Mouse (Mus musculus) left cerebral cortex, postnatal 4 days (tissue): ENCODE measurements at regions not wholly inside any gene's neighbourhood (a gene's known extent, or its start where the extent isn't known, plus 50 kb on each side); places are given as distances from the start of the nearest gene placed in this dataset.

Source experiments
- DNase-seq: peaks from one replicate; pipeline ENCODE4 v3.0.0-alpha.2; 2022
- intact Hi-C: fragments of 180-260 bp; cut with DNase I; formaldehyde crosslinking; loops from one replicate; pipeline ENCODE4 v1.15.1; 2025

DNA sequence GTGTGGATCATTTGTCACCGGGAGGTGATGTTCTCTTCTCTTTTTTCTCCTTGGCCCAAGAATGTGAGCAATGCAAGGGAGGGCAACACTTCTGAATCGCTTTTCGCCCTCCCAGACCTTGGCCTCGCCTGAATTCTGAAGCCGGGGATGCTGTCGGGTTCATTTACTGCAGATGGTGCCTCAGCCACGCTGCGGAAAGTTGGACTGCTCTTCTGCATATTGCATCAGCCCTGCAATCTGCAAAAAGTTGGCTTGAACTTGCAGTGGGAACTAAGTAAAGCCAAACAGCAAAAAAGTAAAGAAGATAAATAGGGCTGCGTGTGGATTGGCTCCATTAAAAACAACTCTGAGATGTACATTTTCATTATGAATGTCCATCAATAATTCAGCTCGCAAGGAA, 55.9 kb upstream of the Dok5 start:
- DNase-seq = no peak
- intact Hi-C loops = no loop called here

GRCm38 (mm10) chr2:170673683-170674082, 57.9 kb upstream of the Dok5 start:
- intact Hi-C loops = no loop called here
- DNase-seq = no peak

DNA sequence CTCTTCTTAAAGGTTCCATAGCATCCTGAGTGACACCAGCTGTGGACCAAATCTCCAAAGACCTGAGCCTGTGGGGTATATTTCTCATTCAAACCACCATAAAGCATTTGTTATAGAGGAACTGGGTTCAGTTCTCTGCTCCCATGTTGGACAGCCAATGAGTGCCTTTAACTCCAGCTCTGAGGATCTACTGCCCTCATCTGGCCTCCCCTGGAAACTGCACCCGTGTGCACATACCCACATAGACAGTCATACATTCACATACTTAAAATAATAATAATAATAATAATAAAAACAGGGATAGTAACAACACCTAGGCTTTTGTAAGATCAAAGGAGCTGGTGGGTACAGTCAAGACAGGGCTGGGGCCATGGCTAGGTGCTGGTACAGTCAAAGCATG, 58.8 kb upstream of the Dok5 start:
- DNase-seq = no peak
- intact Hi-C loops = no loop called here

- intact Hi-C loops = no loop called here
- DNase-seq = no peak
Measured at GRCm38 (mm10) chr2:170668960-170669359, 62.6 kb upstream of the Dok5 start.

DNA sequence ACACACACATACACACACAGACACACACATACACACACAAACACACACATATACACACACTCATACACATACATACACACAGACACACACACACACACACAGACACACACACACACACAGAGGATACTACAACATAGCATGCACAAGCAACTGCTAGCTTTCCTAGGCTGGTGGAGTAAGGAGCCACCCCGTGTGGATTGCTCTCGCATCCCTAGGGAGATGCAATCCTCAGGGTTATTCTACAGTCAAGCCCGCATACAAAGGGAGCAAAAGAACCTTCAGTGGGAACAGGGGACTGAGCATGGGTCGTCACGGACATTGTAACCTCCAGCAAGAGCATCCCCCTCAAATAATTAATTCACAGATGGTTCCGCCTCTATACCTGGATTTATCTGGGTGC, 63.1 kb upstream of the Dok5 start:
- no peak for DNase-seq
- intact Hi-C loops = no loop called here

DNA sequence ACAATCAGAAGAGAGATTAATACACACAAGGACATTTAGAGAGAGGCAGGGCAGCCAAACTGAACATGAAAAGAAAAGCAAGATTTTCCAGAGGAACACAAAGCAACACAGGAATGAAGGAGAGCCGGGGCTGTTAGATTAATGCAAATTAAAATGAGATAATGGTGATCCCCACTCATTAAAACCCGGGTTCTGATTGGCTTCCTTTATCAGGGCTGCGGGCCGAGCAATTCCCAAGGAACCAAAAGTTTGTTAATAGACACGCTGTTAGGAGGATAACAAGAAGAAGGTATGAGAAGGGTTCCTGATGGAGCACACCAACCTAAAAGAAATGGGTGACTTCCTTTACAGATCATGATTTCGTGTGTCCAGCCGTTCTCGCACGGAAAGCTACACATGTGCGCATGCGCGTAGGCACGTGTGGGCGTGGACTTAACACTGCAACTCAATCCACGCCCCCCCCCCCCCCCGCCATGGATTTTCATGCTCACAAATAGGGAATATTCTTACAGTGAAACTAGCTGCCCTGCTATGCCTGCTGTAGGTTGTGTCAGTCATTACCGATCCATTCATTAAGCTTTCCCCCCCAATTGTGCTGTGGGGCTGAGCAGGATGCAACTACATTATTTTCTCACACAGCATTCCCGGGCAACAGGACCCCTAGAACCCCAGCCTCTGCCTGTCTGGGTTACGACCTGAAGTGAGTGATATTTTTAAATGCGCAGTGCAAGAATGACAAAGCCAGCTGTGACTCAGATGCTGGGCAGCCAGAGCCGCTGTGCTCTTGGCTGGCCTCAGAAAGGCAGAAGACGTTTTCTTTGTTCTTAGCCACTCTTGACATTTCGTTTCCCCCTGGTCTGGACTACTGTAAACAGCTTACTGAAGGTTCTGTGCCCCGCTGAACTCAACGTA, 60.5 kb upstream of the 4930470P17Rik start:
- intact Hi-C loops = no loop called here
- peak; percentile 16 for DNase-seq

- no peak for DNase-seq
- intact Hi-C loops = no loop called here
Measured at GRCm38 (mm10) chr2:170659291-170659690, 57.5 kb upstream of the 4930470P17Rik start.

DNA sequence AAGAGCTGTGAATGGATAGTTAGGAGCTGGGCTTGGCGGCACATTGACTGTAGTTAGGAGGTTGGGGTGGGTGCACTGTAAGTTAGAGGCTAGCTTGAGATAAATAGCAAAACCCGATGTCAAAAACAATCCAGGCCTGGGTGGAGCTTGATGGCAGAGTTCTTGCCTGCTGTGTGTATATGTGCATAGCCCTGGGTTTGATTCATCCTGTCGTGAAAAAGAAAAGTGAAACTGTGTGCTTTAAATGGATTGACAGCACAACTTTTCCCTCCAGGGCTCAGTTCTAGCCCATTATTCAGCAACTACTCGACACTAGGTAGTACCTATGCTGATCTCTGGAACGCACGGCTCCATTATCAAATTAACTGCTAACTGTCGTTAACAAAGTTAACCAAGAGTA, 56.7 kb upstream of the 4930470P17Rik start:
- no peak for DNase-seq
- intact Hi-C loops = no loop called here

DNA sequence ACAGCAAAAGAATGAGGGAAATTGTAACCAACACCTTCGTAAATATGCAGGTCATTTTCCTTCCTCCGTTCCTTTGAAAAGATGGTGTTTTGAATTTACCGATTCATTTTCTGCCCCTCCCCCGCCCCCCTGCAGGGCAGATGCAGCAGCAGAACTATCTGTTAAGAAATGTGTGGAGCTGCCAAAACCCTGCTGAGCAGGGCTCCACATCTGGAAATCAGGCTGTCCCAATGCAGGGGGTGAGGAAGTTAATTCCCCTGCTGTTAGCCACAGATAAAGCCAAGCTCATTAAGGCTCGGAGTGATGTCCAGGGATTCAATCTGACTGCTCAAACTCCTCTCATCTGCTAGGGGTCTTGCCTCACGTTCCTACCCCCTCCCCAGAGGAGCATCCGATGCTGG, 56.0 kb upstream of the 4930470P17Rik start:
- peak; percentile 7 for DNase-seq
- intact Hi-C loops = no loop called here

DNA sequence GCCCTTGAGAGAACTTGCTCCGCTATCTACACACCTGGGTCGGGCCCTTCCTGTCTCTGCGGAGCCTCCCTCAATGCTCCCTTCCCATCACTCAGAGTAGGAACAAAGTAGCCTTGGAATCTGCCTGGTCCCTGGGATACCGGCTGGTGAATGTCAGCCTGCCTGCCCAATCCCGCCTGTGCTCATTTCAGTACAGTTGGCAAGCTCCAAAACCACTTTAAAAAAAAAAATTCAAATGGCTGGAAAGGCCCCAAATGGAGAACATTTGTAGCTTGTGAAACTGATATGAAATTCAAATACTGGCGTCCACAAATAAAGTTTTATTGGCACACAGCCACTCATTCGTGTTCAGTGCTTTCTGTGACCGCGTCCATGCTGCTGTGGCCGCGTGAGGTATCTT, 50.3 kb upstream of the 4930470P17Rik start:
- intact Hi-C loops = no loop called here
- DNase-seq = no peak
